Mouse (Mus musculus) adrenal gland, adult (tissue): ENCODE measurements around the gene Gm648.
"Not testable (repeated sequence)": the region's sequence is repeated elsewhere in the genome, so short reads cannot be mapped to it uniquely, and the experiment has no call there.

Source experiments
- DNase-seq, 2 experiments: peaks; one replicate each; pipeline ENCODE4 v3.0.0; 2022 to 2023; ENCODE audit warnings: low spot score in 1 of 2; ENCODE audit not compliant: inconsistent age in 2 of 2

Gm648 gene

GRCm38 (mm10) chrX:56549506-56549905, at the start of gene Gm648:
Gene Gm648, minus strand, starts transcription at chrX:56549606.
- no peak for DNase-seq

DNA sequence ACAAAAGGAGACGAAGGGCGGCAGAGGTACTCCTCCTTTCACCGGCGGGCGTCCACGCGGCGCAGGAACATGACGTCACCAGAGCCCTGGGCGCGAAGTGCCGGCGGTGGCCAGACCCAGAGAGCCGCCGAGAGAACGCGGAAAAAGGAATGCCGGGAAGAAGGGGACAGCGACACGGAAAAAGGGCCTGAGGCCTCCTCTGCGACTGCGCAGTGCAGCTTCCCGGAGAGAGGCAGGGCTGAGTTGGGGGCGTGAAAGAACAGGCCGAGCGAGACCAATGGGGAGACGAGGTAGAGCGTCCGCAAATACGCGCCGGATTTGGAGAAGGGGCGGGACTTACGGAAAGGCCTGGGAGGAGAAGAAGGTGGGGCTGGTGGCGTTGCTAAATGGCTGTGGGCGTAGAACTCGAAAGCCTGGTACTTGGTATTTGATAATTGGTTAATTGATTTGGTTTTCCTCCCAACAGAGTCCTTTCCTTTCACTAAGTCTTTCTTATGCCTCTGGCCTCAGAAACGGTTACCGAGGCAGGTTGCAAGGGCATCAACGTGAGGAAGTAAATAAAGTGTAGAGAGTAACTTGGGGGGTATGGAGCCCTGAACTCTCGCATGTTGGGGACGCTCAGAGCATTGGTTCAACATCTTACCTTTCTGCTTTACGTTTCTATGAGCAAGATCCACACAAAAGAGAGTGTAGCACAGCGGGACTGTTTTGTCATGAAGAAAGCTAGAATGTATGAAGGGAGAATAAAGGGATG, 48.7 kb upstream of the Gm648 start, which contains the start of gene Mmgt1:
Mmgt1 (minus strand) TSS at position 183 of the 754 bp plus-strand sequence.
- peak; percentile 96 for DNase-seq

- peak in 1 of 2 experiments; percentile 26 for DNase-seq
Observed at GRCm38 (mm10) chrX:56597219-56597886, 47.9 kb upstream of the Gm648 start.

DNA sequence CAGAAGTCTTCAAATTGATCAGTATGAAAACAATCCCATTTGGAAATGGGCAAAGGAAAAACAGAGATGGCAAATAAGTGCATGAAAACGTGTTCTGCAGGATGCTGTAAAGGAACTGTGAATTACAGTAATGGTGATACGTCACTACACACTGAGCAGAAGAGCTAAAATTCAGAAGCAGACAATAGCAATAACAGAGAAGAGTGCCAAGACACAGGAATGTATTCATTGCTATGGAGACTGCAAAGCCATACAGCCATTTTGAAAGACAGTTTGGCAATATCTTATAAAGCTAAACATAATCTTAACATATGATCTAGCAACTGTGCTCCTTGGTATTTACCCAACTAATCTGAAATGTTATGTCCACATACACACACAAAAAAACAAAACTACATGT, 28.8 kb upstream of the Gm648 start:
- DNase-seq = no peak

DNA sequence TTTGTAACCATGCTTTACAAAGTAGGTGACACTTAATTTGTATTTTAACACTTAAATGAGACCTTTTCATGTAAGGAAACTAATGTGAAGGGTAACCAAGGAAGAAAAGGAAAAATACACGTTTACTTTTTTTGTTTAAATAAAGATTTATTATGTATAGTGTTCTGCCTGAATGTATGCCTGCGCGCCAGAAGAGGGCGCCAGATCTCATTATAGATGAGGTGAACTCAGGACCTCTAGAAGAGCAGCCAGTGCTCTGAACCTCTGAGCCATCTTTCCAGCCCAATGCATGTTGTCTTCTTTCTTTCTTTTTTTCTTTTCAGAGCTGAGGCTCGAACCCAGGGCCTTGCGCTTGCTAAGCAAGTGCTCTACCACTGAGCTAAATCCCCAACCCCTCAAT, 23.1 kb upstream of the Gm648 start:
- peak; percentile 4 to 31 for DNase-seq

- no peak for DNase-seq
Observed at GRCm38 (mm10) chrX:56553584-56553983, 4.2 kb upstream of the Gm648 start.

GRCm38 (mm10) chrX:56537162-56537561, 12.2 kb downstream of the Gm648 start:
- peak in 1 of 2 experiments; percentile 3 for DNase-seq

DNA sequence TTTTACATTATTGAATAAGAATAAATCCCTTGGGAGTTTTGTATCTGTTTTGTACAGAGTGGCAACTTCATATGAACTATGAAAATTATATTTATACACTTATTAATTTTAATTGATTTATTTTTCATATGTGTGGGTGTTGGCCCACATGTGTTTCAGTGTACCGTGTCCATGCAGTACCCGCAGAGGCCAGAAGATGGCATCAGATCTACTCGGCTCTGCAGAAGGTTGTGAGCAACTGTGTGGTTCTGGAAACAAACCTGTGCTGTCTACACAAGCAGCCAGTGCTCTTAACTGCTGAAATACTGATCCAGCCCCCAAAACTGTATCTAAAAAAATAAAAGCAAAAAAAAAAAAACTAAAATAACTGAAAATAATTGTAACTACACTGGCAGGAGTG, 18.1 kb downstream of the Gm648 start:
- peak; percentile 39 to 81 for DNase-seq

DNA sequence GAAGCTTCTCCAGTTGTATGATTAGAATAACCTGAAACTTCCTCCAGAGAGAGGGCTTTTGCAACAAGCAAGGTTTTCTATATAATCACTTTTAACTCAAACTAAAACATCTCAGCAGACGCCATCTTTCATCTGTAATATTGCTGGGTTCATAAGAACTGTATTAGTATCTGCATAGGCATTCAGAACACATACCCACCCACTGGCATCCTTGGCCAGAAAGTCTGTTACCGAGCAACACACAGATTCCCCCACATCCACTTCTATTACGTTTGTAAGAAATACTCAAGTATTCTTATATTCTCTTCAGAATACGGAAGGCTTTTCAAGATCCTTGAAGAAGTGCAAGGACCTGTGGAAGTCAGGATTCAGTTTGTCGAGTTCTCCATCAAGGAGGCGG, 25.0 kb downstream of the Gm648 start, which contains the start of gene Gm10477:
Gm10477 (plus strand) TSS at position 301 of the 400 bp plus-strand sequence.
- DNase-seq = not testable (repeated sequence)

DNA sequence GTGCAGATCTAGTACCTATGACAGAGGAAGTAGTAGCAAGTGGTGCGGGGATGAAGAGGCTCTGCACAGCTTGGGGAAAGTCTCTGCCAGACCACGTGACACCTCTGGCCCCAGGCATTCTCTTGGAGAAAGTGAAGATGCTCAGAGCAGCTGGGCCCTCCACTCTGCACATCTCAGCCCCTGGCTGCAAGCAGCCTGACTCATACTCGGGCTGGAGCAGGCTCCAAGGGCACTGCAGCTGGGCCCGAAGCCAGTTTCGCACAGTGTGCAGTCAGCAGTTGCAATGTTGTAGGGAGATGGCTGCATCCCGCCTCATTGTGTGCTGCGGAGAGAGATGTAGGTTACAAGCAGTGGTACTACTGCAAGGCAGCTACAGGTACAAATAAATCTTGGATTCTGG, 52.2 kb downstream of the Gm648 start:
- DNase-seq = peak; percentile 52 to 76
